Mouse (Mus musculus): ENCODE results near the gene Ndufa3. TPM values are rescaled to one million over a fixed set of nuclear protein-coding genes. Genes with fewer than 3 reads are reported as not detected.
A peak's percentile ranks its signal among the peaks of the same experiment; 100 is the strongest.
"Not testable (repeated sequence)": the region's sequence is repeated elsewhere in the genome, so short reads cannot be mapped to it uniquely, and the experiment has no call there.

Ndufa3 gene
- 368 and 375 TPM in 2 replicates for polyA plus RNA-seq (2016; fragmentation: Nextera tagmentation; extraction: Ambion mirVana)

GRCm38 (mm10) chr7:3617242-3617995, at the start of gene Ndufa3:
TSS of gene Ndufa3 (plus strand) at chr7:3617373.
- peak; percentile 94 for ATAC-seq (ENCODE audit: low FRiP score, low read depth)
- Histone ChIP-seq H3K27ac (no peak within 1 kb of the TSS), H3K4me1 (peaks cover 4% of the 10 kb centered on the region; the same call in 1 of the 2 replicates), H3K9ac (peak within 1 kb of the TSS; percentile 78), H3K4me2 (replicated peaks) (peak within 1 kb of the TSS; percentile 87), H3K4me3 (peak within 1 kb of the TSS; percentile 72), H3K9me3 (no peaks in the 10 kb centered on the region), H3K36me3 (peaks cover 27% of the 10 kb centered on the region), H3K27me3 (replicated peaks) (no peaks in the 10 kb centered on the region)
- 1% methylated on average over 32 of the region's 32 CpGs for WGBS

GRCm38 (mm10) chr7:3569725-3570124, 47.4 kb upstream of the Ndufa3 start:
- WGBS, result 76% methylated on average over 6 of the region's 6 CpGs
- H3K4me1 ChIP-seq, result no peaks in the 10 kb centered on the region
- no peak overlapping the region for H3K9ac ChIP-seq
- H3K4me2 ChIP-seq (replicated peaks), result no peak overlapping the region
- H3K27ac ChIP-seq, result no peak overlapping the region
- no peak for ATAC-seq (ENCODE audit: low FRiP score, low read depth)
- no peak overlapping the region for H3K4me3 ChIP-seq
- H3K36me3 ChIP-seq, result no peaks in the 10 kb centered on the region
- no peaks in the 10 kb centered on the region for H3K9me3 ChIP-seq
- no peaks in the 10 kb centered on the region for H3K27me3 ChIP-seq (replicated peaks)

- H3K4me3 ChIP-seq; H3K4me2 ChIP-seq (replicated peaks); H3K27ac ChIP-seq; H3K9me3 ChIP-seq; H3K27me3 ChIP-seq (replicated peaks); ATAC-seq (ENCODE audit: low FRiP score, low read depth); H3K4me1 ChIP-seq; H3K9ac ChIP-seq; H3K36me3 ChIP-seq: not testable (repeated sequence)
- WGBS, result 91% methylated on average over 3 of the region's 3 CpGs
These were observed 46.6 kb upstream of the Ndufa3 start for GRCm38 (mm10) chr7:3570580-3570979.

- ATAC-seq (ENCODE audit: low FRiP score, low read depth), result no peak
- H3K4me1 ChIP-seq, result no peaks in the 10 kb centered on the region
- no peak overlapping the region for H3K9ac ChIP-seq
- no peaks in the 10 kb centered on the region for H3K36me3 ChIP-seq
- no peaks in the 10 kb centered on the region for H3K27me3 ChIP-seq (replicated peaks)
- 86% methylated on average over 1 of the region's 1 CpGs for WGBS
- no peaks in the 10 kb centered on the region for H3K9me3 ChIP-seq
- no peak overlapping the region for H3K4me2 ChIP-seq (replicated peaks)
- no peak overlapping the region for H3K4me3 ChIP-seq
- no peak overlapping the region for H3K27ac ChIP-seq
These were observed 45.3 kb upstream of the Ndufa3 start for GRCm38 (mm10) chr7:3571847-3572246.

GRCm38 (mm10) chr7:3574216-3574615, 43.0 kb upstream of the Ndufa3 start:
- Histone ChIP-seq H3K9ac (no peak overlapping the region), H3K27me3 (replicated peaks) (no peaks in the 10 kb centered on the region), H3K4me2 (replicated peaks) (no peak overlapping the region), H3K4me1 (no peaks in the 10 kb centered on the region), H3K9me3 (no peaks in the 10 kb centered on the region), H3K4me3 (no peak overlapping the region), H3K36me3 (no peaks in the 10 kb centered on the region), H3K27ac (no peak overlapping the region)
- 63% methylated on average over 5 of the region's 5 CpGs for WGBS
- no peak for ATAC-seq (ENCODE audit: low FRiP score, low read depth)

GRCm38 (mm10) chr7:3576354-3577124, 40.6 kb upstream of the Ndufa3 start:
- Histone ChIP-seq H3K9ac (no peak overlapping the region), H3K36me3 (no peaks in the 10 kb centered on the region), H3K9me3 (no peaks in the 10 kb centered on the region), H3K27me3 (replicated peaks) (no peaks in the 10 kb centered on the region), H3K4me2 (replicated peaks) (no peak overlapping the region), H3K4me1 (no peaks in the 10 kb centered on the region), H3K27ac (no peak overlapping the region), H3K4me3 (no peak overlapping the region)
- no peak for ATAC-seq (ENCODE audit: low FRiP score, low read depth)
- WGBS, result 88% methylated on average over 5 of the region's 5 CpGs

GRCm38 (mm10) chr7:3578196-3578595, 39.0 kb upstream of the Ndufa3 start:
- H3K4me1 ChIP-seq, result no peaks in the 10 kb centered on the region
- no peak for ATAC-seq (ENCODE audit: low FRiP score, low read depth)
- no peak overlapping the region for H3K9ac ChIP-seq
- no peaks in the 10 kb centered on the region for H3K27me3 ChIP-seq (replicated peaks)
- H3K36me3 ChIP-seq, result no peaks in the 10 kb centered on the region
- H3K4me2 ChIP-seq (replicated peaks), result no peak overlapping the region
- H3K27ac ChIP-seq, result no peak overlapping the region
- 80% methylated on average over 2 of the region's 2 CpGs for WGBS
- no peak overlapping the region for H3K4me3 ChIP-seq
- H3K9me3 ChIP-seq, result no peaks in the 10 kb centered on the region

- no peak for ATAC-seq (ENCODE audit: low FRiP score, low read depth)
- no peaks in the 10 kb centered on the region for H3K27me3 ChIP-seq (replicated peaks)
- WGBS, result 47% methylated on average over 6 of the region's 6 CpGs
- H3K4me3 ChIP-seq, result no peak overlapping the region
- no peaks in the 10 kb centered on the region for H3K36me3 ChIP-seq
- no peak overlapping the region for H3K9ac ChIP-seq
- no peaks in the 10 kb centered on the region for H3K9me3 ChIP-seq
- no peak overlapping the region for H3K4me2 ChIP-seq (replicated peaks)
- H3K27ac ChIP-seq, result no peak overlapping the region
- no peaks in the 10 kb centered on the region for H3K4me1 ChIP-seq
These were observed 38.1 kb upstream of the Ndufa3 start for GRCm38 (mm10) chr7:3578952-3579546.

GRCm38 (mm10) chr7:3580029-3580428, 37.1 kb upstream of the Ndufa3 start:
- Histone ChIP-seq H3K9ac (no peak overlapping the region), H3K27ac (no peak overlapping the region), H3K27me3 (replicated peaks) (no peaks in the 10 kb centered on the region), H3K36me3 (no peaks in the 10 kb centered on the region), H3K9me3 (no peaks in the 10 kb centered on the region), H3K4me3 (no peak overlapping the region), H3K4me1 (no peaks in the 10 kb centered on the region), H3K4me2 (replicated peaks) (no peak overlapping the region)
- no peak for ATAC-seq (ENCODE audit: low FRiP score, low read depth)
- WGBS, result 66% methylated on average over 2 of the region's 2 CpGs

- Histone ChIP-seq H3K36me3 (no peaks in the 10 kb centered on the region), H3K4me3 (no peak overlapping the region), H3K27ac (no peak overlapping the region), H3K27me3 (replicated peaks) (no peaks in the 10 kb centered on the region), H3K4me2 (replicated peaks) (no peak overlapping the region), H3K9me3 (no peaks in the 10 kb centered on the region), H3K4me1 (no peaks in the 10 kb centered on the region), H3K9ac (no peak overlapping the region)
- ATAC-seq (ENCODE audit: low FRiP score, low read depth), result no peak
- 20% methylated on average over 6 of the region's 6 CpGs for WGBS
These were observed 31.4 kb upstream of the Ndufa3 start for GRCm38 (mm10) chr7:3585763-3586162.

GRCm38 (mm10) chr7:3586255-3586654, 30.9 kb upstream of the Ndufa3 start:
- H3K4me1 ChIP-seq, result no peaks in the 10 kb centered on the region
- no peaks in the 10 kb centered on the region for H3K9me3 ChIP-seq
- 4% methylated on average over 5 of the region's 5 CpGs for WGBS
- no peaks in the 10 kb centered on the region for H3K36me3 ChIP-seq
- no peak for ATAC-seq (ENCODE audit: low FRiP score, low read depth)
- no peak overlapping the region for H3K4me2 ChIP-seq (replicated peaks)
- H3K27ac ChIP-seq, result no peak overlapping the region
- no peaks in the 10 kb centered on the region for H3K27me3 ChIP-seq (replicated peaks)
- H3K4me3 ChIP-seq, result no peak overlapping the region
- H3K9ac ChIP-seq, result no peak overlapping the region

- no peaks in the 10 kb centered on the region for H3K9me3 ChIP-seq
- H3K27ac ChIP-seq, result no peak overlapping the region
- H3K4me2 ChIP-seq (replicated peaks), result no peak overlapping the region
- no peak overlapping the region for H3K4me3 ChIP-seq
- no peaks in the 10 kb centered on the region for H3K27me3 ChIP-seq (replicated peaks)
- ATAC-seq (ENCODE audit: low FRiP score, low read depth), result no peak
- 75% methylated on average over 1 of the region's 1 CpGs for WGBS
- no peaks in the 10 kb centered on the region for H3K36me3 ChIP-seq
- no peaks in the 10 kb centered on the region for H3K4me1 ChIP-seq
- no peak overlapping the region for H3K9ac ChIP-seq
These were observed 29.9 kb upstream of the Ndufa3 start for GRCm38 (mm10) chr7:3587292-3587691.
